Mouse (Mus musculus): ENCODE data around the gene Rarres2.
"Not testable (repeated sequence)": the region's sequence is repeated elsewhere in the genome, so short reads cannot be mapped to it uniquely, and the experiment has no call there.

The Rarres2 gene

GRCm38 (mm10) chr6:48540721-48541120, 31.9 kb downstream of the Rarres2 start:
- in situ Hi-C loops (cut with MboI, MseI): no loop called here

GRCm38 (mm10) chr6:48539860-48540259, 32.7 kb downstream of the Rarres2 start:
- in situ Hi-C loops (cut with MboI, MseI): loop anchor here (5.0 kb wide), 1 partner anchor 97 kb away; no protein-coding TSS in a partner anchor

GRCm38 (mm10) chr6:48538841-48539737, 33.5 kb downstream of the Rarres2 start:
- in situ Hi-C loops (cut with MboI, MseI): loop anchor here (5.0 kb wide), 1 partner anchor 98 kb away; no protein-coding TSS in a partner anchor

- in situ Hi-C loops (cut with MboI, MseI): loop anchor here (5.0 kb wide), 1 partner anchor 100 kb away; no protein-coding TSS in a partner anchor
These were observed 35.3 kb downstream of the Rarres2 start, which contains the start of gene Atp6v0e2 for GRCm38 (mm10) chr6:48537105-48537954. Gene Atp6v0e2, plus strand, starts transcription at chr6:48537615.

- in situ Hi-C loops (cut with MboI, MseI): loop anchor here (5.0 kb wide), 1 partner anchor 101 kb away; no protein-coding TSS in a partner anchor
These were observed 36.5 kb downstream of the Rarres2 start for GRCm38 (mm10) chr6:48536091-48536490.

GRCm38 (mm10) chr6:48534913-48535312, 37.7 kb downstream of the Rarres2 start:
- in situ Hi-C loops (cut with MboI, MseI): loop anchor here (5.0 kb wide), 1 partner anchor 102 kb away; no protein-coding TSS in a partner anchor

GRCm38 (mm10) chr6:48533475-48533874, 39.1 kb downstream of the Rarres2 start:
- in situ Hi-C loops (cut with MboI, MseI): no loop called here

- in situ Hi-C loops (cut with MboI, MseI): no loop called here
These were observed 41.7 kb downstream of the Rarres2 start for GRCm38 (mm10) chr6:48530862-48531261.

- in situ Hi-C loops (cut with MboI, MseI): no loop called here
These were observed 42.6 kb downstream of the Rarres2 start for GRCm38 (mm10) chr6:48529871-48530440.

- in situ Hi-C loops (cut with MboI, MseI): no loop called here
These were observed 43.3 kb downstream of the Rarres2 start for GRCm38 (mm10) chr6:48529261-48529660.

GRCm38 (mm10) chr6:48527901-48528300, 44.7 kb downstream of the Rarres2 start:
- in situ Hi-C loops (cut with MboI, MseI): no loop called here

- in situ Hi-C loops (cut with MboI, MseI): not testable (repeated sequence)
These were observed 47.7 kb downstream of the Rarres2 start for GRCm38 (mm10) chr6:48524882-48525281.
